Mouse (Mus musculus): Measurements from ENCODE around the gene Vax2.

Gene Vax2

DNA sequence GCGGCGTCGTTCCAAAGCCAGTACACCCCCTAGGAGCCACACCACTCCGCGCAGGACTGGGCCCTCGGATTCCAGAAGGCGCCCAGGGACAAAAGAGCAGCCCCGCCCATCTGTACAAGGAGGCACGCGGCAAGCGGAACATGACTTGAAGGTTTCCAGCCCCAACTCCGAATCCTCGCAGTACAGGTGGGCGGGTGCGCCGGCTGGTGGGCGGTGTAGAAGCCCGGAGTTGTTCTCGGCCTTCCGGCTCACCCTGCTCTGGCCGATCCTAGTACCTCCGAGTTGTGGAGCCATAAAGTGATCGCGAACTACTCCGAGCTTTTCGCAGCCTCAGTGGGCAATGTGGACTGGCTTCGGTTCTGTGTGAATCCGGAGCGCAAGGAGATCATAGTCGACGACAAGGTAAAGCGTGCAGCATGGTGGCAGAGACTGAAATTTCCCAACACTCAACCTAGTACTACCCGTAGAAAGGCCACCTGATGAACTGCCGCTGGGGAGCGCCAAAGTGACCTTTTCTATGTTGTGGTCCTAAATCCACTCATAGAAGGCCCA lies 51.9 kb downstream of the Vax2 start:
- no peak for DNase-seq (ENCODE audit: low read depth, low spot score)

DNA sequence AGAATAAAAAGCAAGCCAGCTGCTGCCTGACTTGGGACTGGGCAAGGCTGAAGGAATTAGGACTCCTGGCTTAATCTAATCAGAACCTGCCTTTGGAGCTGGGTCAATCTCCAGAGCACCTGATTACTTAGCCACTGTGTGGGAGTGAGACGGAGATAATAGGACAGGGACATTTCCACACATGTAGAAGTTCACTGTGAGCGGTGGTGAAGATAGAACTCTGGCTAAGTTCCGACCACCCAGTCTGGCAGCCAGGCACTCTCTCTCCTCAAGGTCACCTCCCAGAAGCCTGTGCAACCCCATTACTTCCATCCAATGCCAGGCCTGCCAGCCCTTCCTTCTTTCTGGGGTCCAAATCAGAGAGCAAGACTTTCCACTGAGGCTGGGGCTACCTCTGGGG lies 55.9 kb downstream of the Vax2 start:
- DNase-seq (ENCODE audit: low read depth, low spot score) = no peak

DNA sequence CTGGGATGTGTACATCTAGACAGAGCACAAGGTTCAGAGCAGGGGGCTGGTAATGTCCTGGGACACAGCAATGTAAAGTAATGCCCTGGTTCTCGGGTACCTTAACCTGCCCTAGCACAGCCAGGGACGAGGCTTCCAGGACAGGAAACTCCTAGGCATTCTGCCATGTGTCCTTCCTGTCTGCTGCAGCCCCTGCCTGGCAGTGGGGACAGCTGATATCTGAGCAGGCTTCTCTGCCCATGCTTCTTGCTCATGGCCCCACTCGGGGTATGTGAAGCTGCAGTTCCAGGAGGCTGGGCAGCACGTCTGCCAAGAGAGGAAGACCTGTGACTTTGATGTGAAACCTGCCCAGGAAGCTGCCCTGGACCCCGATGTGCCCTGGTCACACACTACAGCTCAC lies 57.4 kb downstream of the Vax2 start:
- DNase-seq (ENCODE audit: low read depth, low spot score) = no peak

GRCm38 (mm10) chr6:83774126-83774525 lies 63.1 kb downstream of the Vax2 start:
- DNase-seq (ENCODE audit: low read depth, low spot score) = no peak

- no peak for DNase-seq (ENCODE audit: low read depth, low spot score)
Observed at GRCm38 (mm10) chr6:83774781-83775563, 63.9 kb downstream of the Vax2 start.

DNA sequence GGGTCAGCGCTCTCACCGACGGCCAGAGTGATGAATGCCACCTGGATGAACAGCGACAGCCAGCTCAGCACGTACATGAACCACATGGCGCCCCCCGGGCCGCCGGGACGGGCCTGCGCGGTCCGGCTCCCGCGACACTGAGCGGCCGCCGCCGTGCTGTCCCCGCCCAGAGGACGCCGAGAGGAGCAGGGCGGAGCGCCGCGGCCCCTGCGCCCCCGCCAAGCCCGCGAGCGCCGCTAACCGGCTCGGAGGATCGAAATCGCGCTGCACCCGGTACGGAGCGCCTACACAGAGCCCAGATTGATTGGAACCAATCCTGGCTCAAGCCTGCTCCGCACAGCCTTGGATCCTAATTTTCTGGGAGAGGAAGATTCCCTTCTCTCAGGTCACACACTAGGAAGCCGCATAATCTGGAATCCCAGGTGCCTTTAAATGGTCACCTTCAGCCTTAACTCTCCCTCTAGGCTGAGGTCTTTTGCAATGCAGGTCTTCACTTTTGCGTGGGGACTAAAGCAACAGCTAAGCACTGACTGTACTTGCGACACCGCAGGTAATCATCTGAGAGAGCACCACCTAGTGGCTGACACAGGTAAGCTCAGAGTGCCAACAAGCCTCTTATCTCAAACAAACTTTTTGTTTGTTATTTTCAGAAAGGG lies 64.7 kb downstream of the Vax2 start, which contains the start of gene Tex261:
Gene Tex261, minus strand, starts transcription at position 176 of the 656 bp plus-strand sequence.
- peak; percentile 75 for DNase-seq (ENCODE audit: low read depth, low spot score)

- no peak for DNase-seq (ENCODE audit: low read depth, low spot score)
Observed at GRCm38 (mm10) chr6:83778306-83778705, 67.2 kb downstream of the Vax2 start.

GRCm38 (mm10) chr6:83779026-83779425 lies 68.0 kb downstream of the Vax2 start:
- DNase-seq (ENCODE audit: low read depth, low spot score) = no peak

DNA sequence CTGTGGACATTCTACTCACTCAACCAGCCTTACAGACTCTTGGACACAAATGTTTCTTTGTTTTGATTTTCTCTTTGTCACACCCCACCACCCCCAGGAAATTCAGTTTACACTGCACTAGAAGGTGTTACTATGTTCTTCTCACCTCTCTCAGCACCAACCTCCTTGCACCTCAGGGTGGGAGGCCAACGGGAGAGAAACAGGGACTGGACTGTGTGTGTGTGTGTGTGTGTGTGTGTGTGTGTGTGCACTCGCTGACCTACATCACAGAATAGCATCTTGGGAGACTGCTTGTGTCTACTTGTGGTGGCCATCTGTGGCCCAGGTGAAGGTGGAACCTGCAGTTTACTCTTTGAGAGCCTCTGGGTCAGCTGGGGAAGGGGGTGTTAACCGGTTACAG lies 75.4 kb downstream of the Vax2 start:
- DNase-seq (ENCODE audit: low read depth, low spot score) = no peak
